ENCODE assay signal across 25 mouse cellular contexts in genomic region chr19:44683191-44683590, GRCm38 (mm10).
DNase-seq lines count a peak whose midpoint lies in the region; ATAC-seq and TF ChIP-seq lines count a peak whose summit lies in the region.
"Had no signal": no experiment of that assay in that cellular context is flagged by ENCODE, and none has a peak within 500 bp of the region (broad histone marks: within the 10 kb centered on the region; RNA-seq: fewer than 3 reads in every experiment).

No protein-coding gene starts in this region.

- no peak for ATAC-seq in kidney, embryonic 15.5 days (replicated peaks; ENCODE audit: low FRiP score)
- ATAC-seq in midbrain, embryonic 11.5 days (ENCODE audit: low FRiP score): no peak
- ATAC-seq in midbrain, postnatal 0 days (ENCODE audit: low FRiP score): no peak
- no peak for ATAC-seq in neural tube, embryonic 13.5 days (ENCODE audit: low read depth)
- ATAC-seq: activated CD4-positive, CD25-positive, alpha-beta regulatory T cell, adult 4 months; forebrain, embryonic 16.5 days; Patski had no signal

- H3K9ac ChIP-seq in kidney, embryonic 15.5 days: no peak overlapping the region
- H3K9ac ChIP-seq in midbrain, embryonic 11.5 days (ENCODE audit: low read length): no peak overlapping the region
- no peak overlapping the region for H3K9ac ChIP-seq in midbrain, postnatal 0 days (replicated peaks; ENCODE audit: low read length, poor library complexity, severe bottlenecking)
- H3K9ac ChIP-seq in neural tube, embryonic 13.5 days: no peak overlapping the region
- H3K9ac ChIP-seq: embryonic facial prominence, embryonic 13.5 days; embryonic facial prominence, embryonic 15.5 days; forebrain, embryonic 12.5 days had no signal

- peaks cover 29% of the 10 kb centered on the region for H3K4me1 ChIP-seq in kidney, embryonic 15.5 days
- no peaks in the 10 kb centered on the region for H3K4me1 ChIP-seq in midbrain, embryonic 11.5 days (ENCODE audit: control insufficient read depth, insufficient read depth, low read length)
- H3K4me1 ChIP-seq in midbrain, postnatal 0 days (ENCODE audit: insufficient read depth, low read length): no peaks in the 10 kb centered on the region
- H3K4me1 ChIP-seq in E14TG2a.4 (replicated peaks; ENCODE audit: low read depth, low read length): peaks cover 58% of the 10 kb centered on the region
- peaks cover 51% of the 10 kb centered on the region for H3K4me1 ChIP-seq in neural tube, embryonic 13.5 days (replicated peaks)

- no peak overlapping the region for H3K27ac ChIP-seq in kidney, embryonic 15.5 days
- H3K27ac ChIP-seq in midbrain, embryonic 11.5 days (ENCODE audit: low read depth, low read length): no peak overlapping the region
- no peak overlapping the region for H3K27ac ChIP-seq in midbrain, postnatal 0 days (ENCODE audit: low read depth, low read length)
- peak overlapping the region; percentile 25; the same call in 1 of the 2 replicates for H3K27ac ChIP-seq in neural tube, embryonic 13.5 days (replicated peaks)
- no peak overlapping the region for H3K27ac ChIP-seq in layer of hippocampus, adult 2 months
- H3K27ac ChIP-seq: embryonic facial prominence, embryonic 13.5 days; embryonic facial prominence, embryonic 15.5 days; forebrain, embryonic 10.5 days; forebrain, embryonic 12.5 days had no signal

- no peaks in the 10 kb centered on the region for H3K9me3 ChIP-seq in kidney, embryonic 15.5 days (replicated peaks)
- no peaks in the 10 kb centered on the region for H3K9me3 ChIP-seq in midbrain, embryonic 11.5 days (ENCODE audit: control insufficient read depth, low read length)
- no peaks in the 10 kb centered on the region for H3K9me3 ChIP-seq in midbrain, postnatal 0 days (ENCODE audit: low read length)
- H3K9me3 ChIP-seq in E14TG2a.4 (ENCODE audit: low read length): no peaks in the 10 kb centered on the region
- no peaks in the 10 kb centered on the region for H3K9me3 ChIP-seq in neural tube, embryonic 13.5 days
- H3K9me3 ChIP-seq: embryonic facial prominence, embryonic 13.5 days; embryonic facial prominence, embryonic 15.5 days; forebrain, embryonic 10.5 days; forebrain, embryonic 12.5 days; G1E had no signal

- H3K4me2 ChIP-seq in kidney, embryonic 15.5 days: peak overlapping the region; percentile 73
- no peak overlapping the region for H3K4me2 ChIP-seq in midbrain, embryonic 11.5 days
- H3K4me2 ChIP-seq in midbrain, postnatal 0 days (ENCODE audit: low read depth, low read length, poor library complexity, severe bottlenecking): no peak overlapping the region
- H3K4me2 ChIP-seq in neural tube, embryonic 13.5 days: no peak overlapping the region

- H3K4me3 ChIP-seq in kidney, embryonic 15.5 days (replicated peaks): no peak overlapping the region
- no peak overlapping the region for H3K4me3 ChIP-seq in midbrain, embryonic 11.5 days (ENCODE audit: low read depth, low read length)
- no peak overlapping the region for H3K4me3 ChIP-seq in midbrain, postnatal 0 days (ENCODE audit: low read depth, low read length)
- peak overlapping the region; percentile 73 for H3K4me3 ChIP-seq in E14TG2a.4 (replicated peaks; ENCODE audit: low read length)
- H3K4me3 ChIP-seq in neural tube, embryonic 13.5 days: no peak overlapping the region
- H3K4me3 ChIP-seq in layer of hippocampus, adult 2 months: no peak overlapping the region
- H3K4me3 ChIP-seq: erythroblast, embryonic 14.5 days had no signal

- H3K27me3 ChIP-seq in kidney, embryonic 15.5 days: peaks cover 85% of the 10 kb centered on the region
- peaks cover 62% of the 10 kb centered on the region for H3K27me3 ChIP-seq in midbrain, embryonic 11.5 days (ENCODE audit: control insufficient read depth, insufficient read depth, low read length)
- H3K27me3 ChIP-seq in midbrain, postnatal 0 days (ENCODE audit: insufficient read depth, low read length): peaks cover 82% of the 10 kb centered on the region
- peaks cover 46% of the 10 kb centered on the region for H3K27me3 ChIP-seq in E14TG2a.4 (ENCODE audit: insufficient read depth, low read length)
- peaks cover 96% of the 10 kb centered on the region for H3K27me3 ChIP-seq in neural tube, embryonic 13.5 days

- no peak for DNase-seq in kidney, postnatal 10 days
- peak; percentile 92 for DNase-seq in midbrain, embryonic 11.5 days (ENCODE audit: low spot score, missing footprints)
- no peak for DNase-seq in midbrain, postnatal 0 days (ENCODE audit: low spot score)
- no peak for DNase-seq in layer of hippocampus, adult 2 months (ENCODE audit: low spot score in 2 of 2)
- no peak for DNase-seq in lung, postnatal 36 days
- DNase-seq: adrenal gland, adult 8-10 months; adrenal gland, postnatal 14 days; adrenal gland, postnatal 36 days; cerebellum, adult 11-12 months; cerebellum, adult 2 months; cerebellum, adult 9-10 months; cerebellum, postnatal 10 days; cerebellum, postnatal 25 days had no signal

- no peaks in the 10 kb centered on the region for H3K36me3 ChIP-seq in kidney, embryonic 15.5 days
- no peaks in the 10 kb centered on the region for H3K36me3 ChIP-seq in midbrain, embryonic 11.5 days (ENCODE audit: control insufficient read depth, insufficient read depth, low read length)
- no peaks in the 10 kb centered on the region for H3K36me3 ChIP-seq in midbrain, postnatal 0 days (ENCODE audit: insufficient read depth, low read length)
- no peaks in the 10 kb centered on the region for H3K36me3 ChIP-seq in E14TG2a.4 (ENCODE audit: insufficient read depth, low read length)
- H3K36me3 ChIP-seq in neural tube, embryonic 13.5 days: no peaks in the 10 kb centered on the region
- H3K36me3 ChIP-seq: embryonic facial prominence, embryonic 13.5 days; embryonic facial prominence, embryonic 15.5 days; forebrain, embryonic 10.5 days; forebrain, embryonic 12.5 days; G1E had no signal

- WGBS in kidney, embryonic 15.5 days: 6% methylated on average over 12 of the region's 12 CpGs
- 2% methylated on average over 12 of the region's 12 CpGs for WGBS in midbrain, embryonic 11.5 days
- 3% methylated on average over 12 of the region's 12 CpGs for WGBS in midbrain, postnatal 0 days
- 3% methylated on average over 12 of the region's 12 CpGs for WGBS in neural tube, embryonic 13.5 days

- TF ChIP-seq CTCF in midbrain, postnatal 0 days (IDR thresholded peaks at IDR 0.05): no peak
- TF ChIP-seq CTCF in E14TG2a.4 (conservative IDR thresholded peaks at IDR 0.05; ENCODE audit: low read length): no peak
- TF ChIP-seq CTCF in layer of hippocampus, adult 2 months (conservative IDR thresholded peaks at IDR 0.05): no peak
